Comparison of ENCODE assay signal across 10 mouse cellular contexts in genomic region chr2:93267791-93268190, GRCm38 (mm10).
DNase-seq lines count a peak whose midpoint lies in the region; ATAC-seq lines count a peak whose summit lies in the region.
"Had no signal": no experiment of that assay in that cellular context is flagged by ENCODE, and none has a peak within 500 bp of the region (broad histone marks: within the 10 kb centered on the region; RNA-seq: fewer than 3 reads in every experiment).

No protein-coding gene starts in this region.

- no peak overlapping the region for H3K4me3 ChIP-seq in neural tube, embryonic 13.5 days
- H3K4me3 ChIP-seq in limb, embryonic 10.5 days, result no peak overlapping the region
- H3K4me3 ChIP-seq: myocyte had no signal

- ATAC-seq in neural tube, embryonic 13.5 days (ENCODE audit: low read depth), result no peak
- ATAC-seq in CD4-positive, CD25-positive, alpha-beta regulatory T cell, adult 4 months, result no peak

- H3K27me3 ChIP-seq in neural tube, embryonic 13.5 days, result no peaks in the 10 kb centered on the region
- H3K27me3 ChIP-seq in limb, embryonic 10.5 days (ENCODE audit: low read depth, poor library complexity, severe bottlenecking), result no peaks in the 10 kb centered on the region

- H3K4me2 ChIP-seq in neural tube, embryonic 13.5 days, result no peak overlapping the region

- DNase-seq in neural tube, embryonic 10.5 days (ENCODE audit: extremely low spot score, low spot score), result no peak
- peak; percentile 36 to 44 for DNase-seq in heart, postnatal 14 days
- no peak for DNase-seq in limb, embryonic 10.5 days (ENCODE audit: low spot score)
- no peak for DNase-seq in cerebellum, postnatal 14 days
- no peak for DNase-seq in frontal cortex, postnatal 14 days (ENCODE audit: low spot score in 2 of 2)
- DNase-seq in right cerebral cortex, adult 2 months (ENCODE audit: low spot score in 2 of 2), result no peak
- DNase-seq: cerebellum, adult 2 months had no signal

- H3K4me1 ChIP-seq in neural tube, embryonic 13.5 days (replicated peaks), result peaks cover 83% of the 10 kb centered on the region
- peaks cover 56% of the 10 kb centered on the region for H3K4me1 ChIP-seq in limb, embryonic 10.5 days

- no peaks in the 10 kb centered on the region for H3K36me3 ChIP-seq in neural tube, embryonic 13.5 days
- H3K36me3 ChIP-seq in limb, embryonic 10.5 days, result no peaks in the 10 kb centered on the region

- peak overlapping the region; percentile 63 for H3K27ac ChIP-seq in neural tube, embryonic 13.5 days (replicated peaks)
- H3K27ac ChIP-seq in limb, embryonic 10.5 days, result peak overlapping the region; percentile 47

- 70% methylated on average over 4 of the region's 4 CpGs for WGBS in neural tube, embryonic 13.5 days
- WGBS in limb, embryonic 10.5 days, result 64% methylated on average over 4 of the region's 4 CpGs

- intact Hi-C loops in heart, postnatal 14 days (cut with DNase I), result loop anchor here (2.0 kb wide), 2 partner anchors 41 to 65 kb away; no protein-coding TSS in a partner anchor

- H3K9ac ChIP-seq in neural tube, embryonic 13.5 days, result 0 out of 2 replicates have a peak overlapping the region, but pooled peaks have one; percentile 0

- no peaks in the 10 kb centered on the region for H3K9me3 ChIP-seq in neural tube, embryonic 13.5 days
- H3K9me3 ChIP-seq in limb, embryonic 10.5 days (replicated peaks), result no peaks in the 10 kb centered on the region

Comparison
In these comparisons a context has a peak if more than half of its experiments do, and no peak if none do; other contexts are left out.
1. DNase-seq: peak in heart, postnatal 14 days (2 of 2); none in neural tube, embryonic 10.5 days (single experiment), limb, embryonic 10.5 days (single experiment), cerebellum, postnatal 14 days (0 of 2), frontal cortex, postnatal 14 days (0 of 2) and right cerebral cortex, adult 2 months (0 of 2).